Mouse (Mus musculus): ENCODE data around the gene Rangap1.

Gene Rangap1

DNA sequence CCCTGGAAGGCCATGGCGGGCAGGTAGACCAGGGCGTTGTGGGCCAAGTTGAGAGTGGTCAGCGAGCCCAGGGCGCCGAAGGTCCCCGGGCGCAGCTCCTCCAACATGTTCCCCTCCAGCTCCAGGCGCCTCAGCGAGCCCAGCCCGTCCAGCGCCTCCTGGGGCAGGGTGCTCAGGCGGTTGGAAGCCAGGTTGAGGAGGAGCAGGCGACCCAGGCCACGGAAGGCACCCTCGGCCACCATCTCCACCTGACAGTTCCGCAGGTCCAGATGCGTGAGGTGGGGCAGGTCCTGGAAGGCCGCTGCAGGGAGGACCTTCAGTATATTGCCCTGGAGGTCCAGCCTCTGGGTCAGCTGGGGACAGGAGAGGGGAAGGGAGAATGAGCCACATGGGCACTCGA, 50.4 kb downstream of the Rangap1 start:
- in situ Hi-C loops (cut with MboI) = no loop called here

DNA sequence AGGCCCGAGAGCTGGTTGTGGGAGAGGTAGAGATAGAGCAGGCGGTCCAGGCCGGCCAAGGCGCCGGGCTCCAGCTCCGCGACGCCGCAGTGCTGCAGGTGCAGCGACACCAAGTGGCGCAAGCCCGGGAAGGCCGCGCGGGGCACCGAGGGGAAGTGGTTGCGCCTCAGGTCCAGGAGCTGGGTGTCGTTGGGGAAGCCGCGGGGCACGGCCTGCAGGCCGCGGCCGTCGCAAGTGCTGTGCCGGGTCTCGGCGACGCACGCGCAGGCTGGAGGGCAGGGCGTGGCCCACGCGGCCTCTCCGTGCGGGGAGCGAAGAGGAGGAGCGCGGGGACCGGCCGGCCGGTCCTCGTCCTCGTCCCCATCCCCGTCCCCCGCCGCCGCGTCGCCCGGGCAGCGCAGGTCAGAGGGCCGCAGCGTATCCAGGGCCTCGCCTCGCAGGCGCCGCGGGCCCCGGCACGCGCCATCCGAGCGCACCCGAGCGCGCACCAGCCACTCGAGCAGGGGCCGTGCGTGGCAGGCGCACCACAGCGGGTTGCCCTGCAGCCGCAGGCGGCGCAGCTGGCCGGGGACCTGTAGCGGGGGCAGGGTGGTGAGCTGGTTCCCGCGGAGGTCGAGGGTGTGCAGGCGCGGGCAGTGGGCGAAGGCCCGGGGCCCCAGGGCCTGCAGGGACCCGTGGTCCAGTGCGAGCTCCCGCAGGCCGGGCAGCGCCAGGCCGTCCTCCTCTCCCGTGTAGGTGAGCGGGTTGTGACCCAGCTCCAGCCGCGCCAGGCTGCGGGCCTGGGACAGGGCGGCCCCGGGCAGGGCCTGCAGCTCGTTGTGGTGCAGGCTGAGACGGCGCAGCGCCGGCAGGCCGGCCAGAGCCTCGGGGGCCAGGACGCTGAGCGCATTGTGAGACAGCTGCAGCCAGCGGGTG, 51.1 kb downstream of the Rangap1 start:
- in situ Hi-C loops (cut with MboI) = no loop called here

DNA sequence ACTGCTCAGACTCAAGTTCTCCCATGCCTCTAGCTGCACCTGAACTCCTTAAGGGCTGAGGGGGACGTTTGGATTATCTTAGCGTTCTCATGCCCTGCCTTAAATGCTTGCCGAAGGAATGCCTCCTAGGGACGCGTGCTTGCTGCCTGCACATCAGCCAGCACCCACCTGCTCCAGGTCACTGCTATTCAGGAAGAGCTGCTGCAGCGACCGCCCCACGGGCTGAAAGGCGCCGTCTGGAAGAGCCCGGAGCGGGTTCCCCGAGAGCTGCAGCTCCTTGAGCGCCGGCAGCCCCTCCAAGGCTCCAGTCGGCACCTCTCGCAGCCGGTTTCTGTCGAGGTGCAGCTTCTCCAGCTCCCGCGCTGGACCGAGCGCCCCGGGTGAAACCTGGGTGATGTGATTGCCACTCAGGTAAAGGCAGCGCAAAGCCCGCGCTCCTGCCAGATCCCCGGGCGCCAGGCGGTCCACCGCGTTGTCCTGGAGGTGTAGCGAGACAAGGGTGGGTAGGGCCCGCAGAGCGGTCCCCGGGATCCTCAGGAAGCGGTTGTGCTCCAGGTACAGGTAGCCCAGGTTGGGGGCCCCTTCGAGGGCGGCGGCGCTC, 51.9 kb downstream of the Rangap1 start:
- in situ Hi-C loops (cut with MboI) = no loop called here

DNA sequence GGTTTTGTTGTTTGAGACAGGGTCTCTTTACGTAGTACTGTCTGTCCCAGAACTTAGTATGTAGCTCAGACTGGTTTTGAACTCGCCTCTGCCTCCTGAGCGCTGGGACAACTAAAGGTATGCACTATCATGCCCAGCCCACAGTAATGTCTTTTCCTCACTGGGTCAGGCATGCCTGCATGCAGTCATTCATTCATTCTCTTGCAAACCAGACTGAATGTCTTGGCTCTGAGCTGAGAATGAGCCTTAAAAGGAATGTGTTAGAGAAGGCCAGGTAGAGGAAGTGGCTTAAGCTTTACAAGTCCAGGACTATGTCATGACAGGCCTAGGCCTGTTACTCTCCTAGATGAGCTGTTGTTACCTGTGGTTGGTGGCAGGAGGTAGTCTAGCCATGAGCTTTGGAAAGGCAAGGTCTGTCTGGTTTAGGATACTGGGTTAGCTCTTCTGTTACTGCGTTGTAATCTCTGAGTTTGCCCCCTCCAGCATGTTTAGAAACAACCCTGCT, 65.0 kb downstream of the Rangap1 start:
- in situ Hi-C loops (cut with MboI) = no loop called here

DNA sequence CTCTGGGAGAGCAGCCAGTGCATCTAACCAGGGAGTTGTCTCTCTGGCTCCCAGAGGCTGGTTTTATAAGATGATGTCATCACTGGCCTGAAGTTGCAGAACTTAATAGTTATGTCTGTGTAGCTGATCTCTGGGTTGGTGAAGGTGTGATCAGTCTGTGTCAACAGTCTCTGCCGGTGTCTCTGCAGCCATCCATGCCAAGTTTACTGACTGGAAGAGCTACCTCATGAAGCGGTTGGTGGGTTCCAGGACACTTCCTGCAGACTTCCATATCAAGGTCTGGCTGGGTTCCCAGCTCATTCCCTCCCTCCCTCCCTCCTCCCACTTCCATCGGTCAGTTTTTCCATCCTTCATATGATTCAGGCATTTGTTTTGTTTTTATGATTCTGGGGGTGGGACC, 68.7 kb downstream of the Rangap1 start:
- in situ Hi-C loops (cut with MboI) = no loop called here

DNA sequence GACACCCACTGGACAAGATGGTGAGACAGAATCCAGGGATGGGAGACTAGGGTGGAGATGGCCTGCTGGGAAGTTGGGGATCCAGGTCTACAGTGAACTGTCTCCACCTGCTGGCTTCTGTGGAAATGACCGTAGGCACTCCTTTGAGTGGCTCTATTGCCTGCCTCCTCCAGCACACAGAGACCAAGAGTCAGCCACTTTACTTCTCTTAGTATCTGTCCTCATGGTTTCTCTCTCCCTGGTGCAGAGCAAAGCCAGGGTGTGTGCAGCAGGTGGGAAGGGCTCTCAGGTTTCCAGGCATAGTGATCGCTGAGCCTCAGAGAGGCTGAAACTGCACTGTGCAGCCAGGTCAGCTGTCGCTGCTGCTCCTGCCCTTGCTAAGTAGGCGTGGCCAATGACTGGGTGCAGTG, 75.1 kb downstream of the Rangap1 start:
- in situ Hi-C loops (cut with MboI) = no loop called here

DNA sequence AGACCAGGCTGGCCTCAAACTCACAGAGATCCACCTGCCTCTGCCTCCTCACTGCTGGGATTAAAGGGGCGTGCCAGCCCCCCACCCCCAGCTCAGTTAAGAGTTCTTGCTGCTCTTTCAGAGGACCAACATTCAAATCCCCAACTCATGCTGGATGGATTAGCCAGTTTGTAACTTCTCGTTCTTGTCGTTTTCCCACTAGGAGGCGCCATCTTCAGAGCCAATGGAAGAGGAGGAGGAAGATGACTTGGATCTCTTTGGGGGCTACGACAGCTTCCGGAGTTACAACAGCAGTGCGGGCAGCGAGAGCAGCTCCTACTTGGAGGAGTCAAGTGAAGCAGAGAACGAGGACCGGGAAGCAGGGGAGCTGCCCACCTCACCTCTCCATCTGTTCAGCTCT, 78.4 kb downstream of the Rangap1 start:
- in situ Hi-C loops (cut with MboI) = no loop called here

DNA sequence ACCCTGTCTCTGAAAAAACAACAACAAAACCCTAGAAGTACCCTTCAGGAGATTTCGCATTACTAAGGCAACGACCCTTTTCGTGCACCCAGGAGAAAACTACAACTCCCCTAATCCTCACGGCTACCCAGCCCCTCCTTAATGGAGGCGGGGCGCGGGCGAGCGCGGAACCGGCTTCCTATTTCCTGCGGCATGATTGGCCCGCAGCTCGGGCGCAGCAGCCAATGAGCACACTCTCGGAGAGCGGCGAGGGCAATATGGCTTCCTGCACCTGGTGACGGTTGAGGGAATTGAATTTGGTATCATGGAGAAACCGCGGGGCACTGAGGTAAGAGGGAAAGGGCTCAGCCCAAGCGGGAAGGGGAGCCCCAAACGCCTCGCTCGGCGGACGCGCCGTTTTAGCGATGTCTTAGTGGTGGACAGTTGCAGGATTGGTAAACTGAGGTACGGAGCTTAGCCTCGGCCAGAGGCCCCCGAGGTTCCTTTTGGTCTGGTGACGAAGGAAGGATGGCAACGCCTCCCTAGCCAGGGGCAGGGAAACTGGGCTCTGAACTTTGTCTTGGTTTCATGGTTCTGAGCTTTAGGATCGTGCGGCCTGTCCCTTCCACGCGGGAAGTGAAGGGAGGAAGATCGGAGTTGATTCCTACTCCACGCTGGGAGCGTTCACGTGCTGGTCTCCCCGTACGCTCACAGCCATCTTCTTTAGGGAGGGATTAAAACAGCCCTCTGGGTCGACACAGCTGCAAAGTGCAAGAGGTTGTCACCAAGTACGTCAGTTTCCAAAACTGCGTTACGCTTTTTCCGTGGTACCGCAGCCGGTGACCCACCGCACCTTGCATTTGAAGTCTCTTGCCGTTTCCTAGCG, 81.4 kb downstream of the Rangap1 start, which contains the start of gene L3mbtl2:
Gene L3mbtl2 (plus strand): TSS at position 193 of the 865 bp plus-strand sequence.
- in situ Hi-C loops (cut with MboI) = no loop called here

DNA sequence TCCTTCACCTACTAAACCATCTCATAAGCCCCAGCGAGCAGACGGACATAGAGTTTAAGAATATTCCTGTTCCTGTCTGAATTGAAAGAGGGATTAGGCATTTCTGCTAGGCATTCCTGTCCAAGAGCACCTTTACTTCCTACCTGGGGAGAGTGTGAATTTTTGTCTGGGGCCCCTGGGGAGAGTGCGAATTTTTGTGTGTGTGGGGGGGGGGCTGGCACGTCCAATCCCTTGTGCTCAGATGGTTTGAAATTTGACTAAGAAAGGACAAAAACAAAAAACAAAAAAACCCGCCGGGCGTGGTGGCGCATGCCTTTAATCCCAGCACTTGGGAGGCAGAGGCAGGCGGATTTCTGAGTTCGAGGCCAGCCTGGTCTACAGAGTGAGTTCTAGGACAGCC, 82.0 kb downstream of the Rangap1 start:
- in situ Hi-C loops (cut with MboI) = no loop called here

DNA sequence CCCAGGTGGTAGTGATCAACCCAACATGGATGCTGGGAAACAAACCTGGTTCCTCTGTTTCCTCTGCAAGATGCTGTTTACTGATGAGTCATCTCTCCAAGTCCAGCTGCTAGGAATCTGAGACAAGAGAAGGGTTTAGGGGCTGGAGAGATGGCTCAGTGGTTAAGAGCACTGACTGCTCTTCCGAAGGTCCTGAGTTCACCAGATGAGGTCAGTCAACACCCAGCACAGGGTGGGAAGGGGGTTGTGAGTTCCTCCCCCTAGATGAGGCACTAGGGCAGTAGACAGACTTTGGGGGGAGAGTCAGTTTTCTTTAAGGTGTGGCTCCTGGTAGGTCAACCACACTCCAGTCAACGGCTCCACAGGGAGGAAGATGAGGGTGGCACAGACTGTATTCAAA, 83.6 kb downstream of the Rangap1 start:
- in situ Hi-C loops (cut with MboI) = no loop called here
